Mouse (Mus musculus) liver, adult 2 months (tissue): ENCODE data around the gene Wdtc1. TPM values are rescaled to one million over a fixed set of nuclear protein-coding genes. Genes with fewer than 3 reads are reported as not detected.

ENCODE experiments used
- DNase-seq: peaks from one replicate; pipeline ENCODE4 v3.0.0-alpha.2; 2011; ENCODE audit warnings: low read depth, low spot score; ENCODE audit errors: extremely low read depth
- H3K27ac ChIP-seq: fragments of 200-500 bp; replicated peaks from 2 replicates; pipeline ENCODE4 v1.5.1; 2012; ENCODE audit warnings: low read depth, mild to moderate bottlenecking, control low read depth, inconsistent platforms, low read length; ENCODE audit not compliant: insufficient read depth
- H3K27me3 ChIP-seq: fragments of 200-500 bp; 2 replicates; pipeline ENCODE4 v1.6.1; 2012; ENCODE audit warnings: mild to moderate bottlenecking, moderate library complexity, low read length, inconsistent platforms; ENCODE audit not compliant: control insufficient read depth, insufficient read depth
- H3K36me3 ChIP-seq: fragments of 200-500 bp; 2 replicates; pipeline ENCODE4 v1.6.1; 2012; ENCODE audit warnings: low read length, inconsistent platforms; ENCODE audit not compliant: control insufficient read depth, insufficient read depth
- H3K4me1 ChIP-seq: fragments of 200-500 bp; 2 replicates; pipeline ENCODE4 v1.6.1; 2011; ENCODE audit warnings: low read length; ENCODE audit not compliant: control insufficient read depth, insufficient read depth
- H3K4me3 ChIP-seq: fragments of 200-500 bp; 2 replicates; pipeline ENCODE4 v1.5.1; 2011; ENCODE audit warnings: low read depth, mild to moderate bottlenecking, control low read depth, low read length, moderate library complexity; ENCODE audit not compliant: insufficient read depth
- H3K79me2 ChIP-seq: fragments of 200-500 bp; 2 replicates; pipeline ENCODE4 v1.6.1; 2012; ENCODE audit warnings: inconsistent platforms, mild to moderate bottlenecking, low read length, moderate library complexity; ENCODE audit not compliant: control insufficient read depth, insufficient read depth
- H3K9ac ChIP-seq: fragments of 200-500 bp; 2 replicates; pipeline ENCODE4 v1.6.1; 2012; ENCODE audit warnings: low read depth, mild to moderate bottlenecking, control low read depth, inconsistent platforms, low read length
- CTCF ChIP-seq: fragments of 200-500 bp; IDR thresholded peaks from 2 replicates; pipeline ENCODE4 v1.5.1; 2011; ENCODE audit warnings: low read depth, low read length, control low read depth
- POLR2A ChIP-seq: fragments of 200-500 bp; IDR thresholded peaks from 2 replicates; pipeline ENCODE4 v1.6.1; 2011; ENCODE audit warnings: low read length, control low read depth; ENCODE audit not compliant: insufficient read depth; ENCODE audit errors: extremely low read depth
- WGBS: fragments of 180-500 bp; shearing (Covaris S2); methylation state at CpG from one replicate; pipeline ENCODE4 v1.1.7; 2018; 5-methylcytosine and 5-hydroxymethylcytosine counted together
- polyA plus RNA-seq: library from polyadenylated mRNA; depleted of rRNA; stranded (reverse); fragments of >200 nt; gene quantifications from 2 replicates; pipeline ENCODE4 v1.2.3, GENCODE M21; 2012; rRNA removed
- total RNA-seq: library from RNA; depleted of rRNA; stranded (reverse); fragments of >200 nt; gene quantifications from 2 replicates; pipeline ENCODE4 v1.2.3, GENCODE M21; 2014; rRNA removed

Wdtc1 gene
- total and polyA plus RNA-seq, 2 experiments, result 20.6 to 83.3 TPM

- no peak for DNase-seq
- Histone ChIP-seq H3K36me3 (no peaks in the 10 kb centered on the region), H3K9ac (no peak overlapping the region), H3K4me3 (no peak overlapping the region), H3K27me3 (no peaks in the 10 kb centered on the region), H3K4me1 (peaks cover 2% of the 10 kb centered on the region; the same call in 1 of the 2 replicates), H3K27ac (no peak overlapping the region), H3K79me2 (no peaks in the 10 kb centered on the region)
- 81% methylated on average over 13 of the region's 13 CpGs for WGBS
- TF ChIP-seq POLR2A (no peak), CTCF (no peak)
These were observed 109.7 kb downstream of the Wdtc1 start for GRCm38 (mm10) chr4:133243538-133243937.

GRCm38 (mm10) chr4:133242710-133243109 lies 110.6 kb downstream of the Wdtc1 start:
- Histone ChIP-seq H3K36me3 (no peaks in the 10 kb centered on the region), H3K27me3 (no peaks in the 10 kb centered on the region), H3K9ac (no peak overlapping the region), H3K27ac (no peak overlapping the region), H3K4me1 (peaks cover 2% of the 10 kb centered on the region; the same call in 1 of the 2 replicates), H3K4me3 (no peak overlapping the region), H3K79me2 (no peaks in the 10 kb centered on the region)
- TF ChIP-seq CTCF (no peak), POLR2A (no peak)
- 74% methylated on average over 9 of the region's 9 CpGs for WGBS
- DNase-seq, result no peak

Other genes starting within 250 kb of the Wdtc1 start
- gene Wasf2, start 223.0 kb downstream of the Wdtc1 start, total RNA-seq, result 6.0 and 10.7 TPM in 2 replicates
- 12.3 and 17.0 TPM in 2 replicates for gene Wasf2, start 223.0 kb downstream of the Wdtc1 start, polyA plus RNA-seq
- gene Cd164l2, start 141.3 kb downstream of the Wdtc1 start, total RNA-seq, result not detected in 2 replicates
- not detected in 2 replicates for gene Cd164l2, start 141.3 kb downstream of the Wdtc1 start, polyA plus RNA-seq
- gene Gpr3, start 140.9 kb downstream of the Wdtc1 start, total RNA-seq, result not detected in 2 replicates
- 0.07 TPM in 1 of 2 replicates, not detected in the other for gene Gpr3, start 140.9 kb downstream of the Wdtc1 start, polyA plus RNA-seq
- gene Map3k6, start 112.7 kb downstream of the Wdtc1 start, total RNA-seq, result 0.94 and 1.3 TPM in 2 replicates
- gene Map3k6, start 112.7 kb downstream of the Wdtc1 start, polyA plus RNA-seq, result 0.76 and 0.80 TPM in 2 replicates
- 4.2 and 5.1 TPM in 2 replicates for gene Sytl1, start 90.4 kb downstream of the Wdtc1 start, total RNA-seq
- gene Sytl1, start 90.4 kb downstream of the Wdtc1 start, polyA plus RNA-seq, result 2.9 and 5.3 TPM in 2 replicates
- 22.7 and 29.7 TPM in 2 replicates for gene Tmem222, start 75.7 kb downstream of the Wdtc1 start, total RNA-seq
- gene Tmem222, start 75.7 kb downstream of the Wdtc1 start, polyA plus RNA-seq, result 45.4 and 57.0 TPM in 2 replicates
- gene Slc9a1, start 16.2 kb upstream of the Wdtc1 start, total RNA-seq, result 1.5 and 2.9 TPM in 2 replicates
- 5.6 and 9.2 TPM in 2 replicates for gene Slc9a1, start 16.2 kb upstream of the Wdtc1 start, polyA plus RNA-seq
- gene Tent5b, start 126.7 kb upstream of the Wdtc1 start, total RNA-seq, result 0.07 and 0.09 TPM in 2 replicates
- 0.06 and 0.16 TPM in 2 replicates for gene Tent5b, start 126.7 kb upstream of the Wdtc1 start, polyA plus RNA-seq
- gene Trnp1, start 145.1 kb upstream of the Wdtc1 start, total RNA-seq, result not detected in 2 replicates
- 0.05 and 0.10 TPM in 2 replicates for gene Trnp1, start 145.1 kb upstream of the Wdtc1 start, polyA plus RNA-seq
- gene Kdf1, start 165.5 kb upstream of the Wdtc1 start, total RNA-seq, result 1.7 and 2.5 TPM in 2 replicates
- 6.9 and 7.4 TPM in 2 replicates for gene Kdf1, start 165.5 kb upstream of the Wdtc1 start, polyA plus RNA-seq
- gene Nudc, start 192.5 kb upstream of the Wdtc1 start, total RNA-seq, result 48.1 and 50.6 TPM in 2 replicates
- 44.3 and 48.7 TPM in 2 replicates for gene Nudc, start 192.5 kb upstream of the Wdtc1 start, polyA plus RNA-seq
- gene Nr0b2, start 199.9 kb upstream of the Wdtc1 start, total RNA-seq, result 25.7 and 52.4 TPM in 2 replicates
- gene Nr0b2, start 199.9 kb upstream of the Wdtc1 start, polyA plus RNA-seq, result 164 and 300 TPM in 2 replicates
- 3.8 and 4.3 TPM in 2 replicates for gene Gpatch3, start 221.3 kb upstream of the Wdtc1 start, total RNA-seq
- gene Gpatch3, start 221.3 kb upstream of the Wdtc1 start, polyA plus RNA-seq, result 3.8 and 4.2 TPM in 2 replicates
- 8.9 and 10.1 TPM in 2 replicates for gene Gpn2, start 230.9 kb upstream of the Wdtc1 start, total RNA-seq
- gene Gpn2, start 230.9 kb upstream of the Wdtc1 start, polyA plus RNA-seq, result 35.0 and 38.2 TPM in 2 replicates
- 0.55 and 0.81 TPM in 2 replicates for gene Sfn, start 248.7 kb upstream of the Wdtc1 start, total RNA-seq
- gene Sfn, start 248.7 kb upstream of the Wdtc1 start, polyA plus RNA-seq, result 0.54 and 0.77 TPM in 2 replicates